Mouse (Mus musculus): ENCODE results near the gene E4f1. TPM values are rescaled to one million over a fixed set of nuclear protein-coding genes. Genes with fewer than 3 reads are reported as not detected.
"Not testable (repeated sequence)": the region's sequence is repeated elsewhere in the genome, so short reads cannot be mapped to it uniquely, and the experiment has no call there.

The E4f1 gene
- polyA plus RNA-seq, 2 experiments = 5.0 to 19.9 TPM

DNA sequence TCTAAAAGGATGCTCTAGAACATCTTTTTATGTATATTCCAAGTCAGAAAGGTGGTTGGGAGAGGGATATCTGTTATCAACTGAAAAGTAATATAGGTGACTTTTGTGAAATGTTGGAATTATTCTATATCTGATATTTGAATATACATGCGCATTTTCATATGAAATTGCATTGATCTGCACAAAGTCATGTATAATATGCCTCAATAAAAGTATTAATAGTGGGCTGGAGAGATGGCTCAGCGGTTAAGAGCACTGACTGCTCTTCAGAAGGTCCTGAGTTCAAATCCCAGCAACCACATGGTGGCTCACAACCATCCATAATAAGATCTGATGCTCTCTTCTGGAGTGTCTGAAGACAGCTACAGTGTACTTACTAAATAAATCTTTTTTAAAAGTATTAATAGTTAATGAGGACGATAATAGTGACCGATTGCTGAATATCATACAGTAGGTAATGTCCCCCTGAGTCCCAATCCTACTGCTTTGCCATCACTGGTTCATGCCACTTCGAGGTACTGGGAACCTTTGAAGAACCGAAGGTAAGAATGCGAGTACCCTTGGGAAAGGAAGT, 690 bp downstream of the E4f1 start:
- Histone ChIP-seq H3K27me3 (ENCODE audit: control insufficient read depth, insufficient read depth, low read length) (no peaks in the 10 kb centered on the region), H3K9ac (replicated peaks) (peak overlapping the region; percentile 81), H3K4me3 (ENCODE audit: insufficient read depth in 1 of 2, low read depth in 2 of 2, low read length in 2 of 2) (peak overlapping the region; percentile 93 to 94), H3K9me3 (ENCODE audit: control insufficient read depth, low read length) (no peaks in the 10 kb centered on the region), H3K4me2 (ENCODE audit: low read depth) (peak overlapping the region; percentile 78), H3K36me3 (replicated peaks; ENCODE audit: control insufficient read depth, insufficient read depth, low read depth) (peaks cover 3% of the 10 kb centered on the region), H3K27ac (peak overlapping the region; percentile 86), H3K4me1 (replicated peaks; ENCODE audit: control insufficient read depth in 2 of 2, insufficient read depth in 2 of 2, low read length in 1 of 2) (peaks cover 10 to 13% of the 10 kb centered on the region in 2 experiments)
- ATAC-seq (ENCODE audit: insufficient read depth) (no peak), DNase-seq (ENCODE audit: low read depth in 3 of 3, low spot score in 3 of 3) (no peak)
- TF ChIP-seq CTCF (IDR thresholded peaks at IDR 0.05; ENCODE audit: low read depth) (no peak), EP300 (IDR thresholded peaks at IDR 0.05; ENCODE audit: low read depth) (no peak)
- 15% methylated on average over 7 of the region's 7 CpGs for WGBS (ENCODE audit: insufficient replicate concordance)

- no peaks in the 10 kb centered on the region for H3K27me3 ChIP-seq (ENCODE audit: control insufficient read depth, insufficient read depth, low read length)
- H3K9me3 ChIP-seq (ENCODE audit: control insufficient read depth, low read length) = no peaks in the 10 kb centered on the region
- DNase-seq (ENCODE audit: low read depth in 3 of 3, low spot score in 3 of 3) = no peak
- peaks cover 10 to 13% of the 10 kb centered on the region in 2 experiments for H3K4me1 ChIP-seq (replicated peaks; ENCODE audit: control insufficient read depth in 2 of 2, insufficient read depth in 2 of 2, low read length in 1 of 2)
- WGBS (ENCODE audit: insufficient replicate concordance) = 84% methylated on average over 5 of the region's 5 CpGs
- TF ChIP-seq EP300 (IDR thresholded peaks at IDR 0.05; ENCODE audit: low read depth) (no peak), CTCF (IDR thresholded peaks at IDR 0.05; ENCODE audit: low read depth) (no peak)
- no peak overlapping the region for H3K9ac ChIP-seq (replicated peaks)
- H3K4me3 ChIP-seq (ENCODE audit: insufficient read depth in 1 of 2, low read depth in 2 of 2, low read length in 2 of 2) = no peak overlapping the region
- no peak overlapping the region for H3K4me2 ChIP-seq (ENCODE audit: low read depth)
- ATAC-seq (ENCODE audit: insufficient read depth) = no peak
- peaks cover 3% of the 10 kb centered on the region for H3K36me3 ChIP-seq (replicated peaks; ENCODE audit: control insufficient read depth, insufficient read depth, low read depth)
- no peak overlapping the region for H3K27ac ChIP-seq
These were observed 1.4 kb downstream of the E4f1 start for GRCm38 (mm10) chr17:24468636-24469246.

DNA sequence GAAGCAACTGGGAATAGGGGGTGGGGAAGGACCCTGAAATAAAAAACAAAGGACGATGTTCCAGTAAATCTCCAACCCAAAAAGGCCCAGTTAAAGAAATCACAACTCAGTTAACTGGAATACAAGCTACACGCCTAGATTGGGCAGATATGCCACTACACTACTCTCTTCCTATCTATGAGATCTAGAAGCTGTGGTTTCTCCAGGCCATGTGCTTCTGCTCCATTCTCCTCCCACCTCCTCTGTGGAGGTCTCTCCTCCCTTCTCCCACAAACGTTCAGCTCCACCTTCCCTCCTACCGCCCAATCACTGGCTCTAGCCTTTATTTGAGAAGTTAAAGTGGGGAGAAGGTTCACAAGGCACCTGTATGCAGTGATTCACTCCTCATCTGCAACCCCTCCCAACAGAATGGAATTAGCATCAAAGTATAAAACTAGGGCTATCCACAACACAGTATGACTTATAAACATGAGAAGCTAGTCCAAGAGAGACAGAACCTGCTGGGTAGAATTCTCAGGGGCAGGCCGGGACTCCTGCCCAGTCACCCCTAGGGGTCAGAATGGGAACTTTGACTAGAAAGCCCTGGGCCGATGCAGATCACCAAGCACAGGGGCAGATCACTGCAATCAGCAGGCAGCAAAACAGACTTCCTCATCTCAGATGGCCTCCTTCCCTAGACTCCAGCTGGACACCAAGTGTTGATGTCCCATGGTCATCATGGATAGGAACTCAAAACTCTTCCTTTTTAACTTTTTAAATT, 6.6 kb downstream of the E4f1 start:
- no peaks in the 10 kb centered on the region for H3K36me3 ChIP-seq (replicated peaks; ENCODE audit: control insufficient read depth, insufficient read depth, low read depth)
- no peak overlapping the region for H3K4me3 ChIP-seq (ENCODE audit: insufficient read depth in 1 of 2, low read depth in 2 of 2, low read length in 2 of 2)
- no peaks in the 10 kb centered on the region for H3K9me3 ChIP-seq (ENCODE audit: control insufficient read depth, low read length)
- H3K4me2 ChIP-seq (ENCODE audit: low read depth) = no peak overlapping the region
- TF ChIP-seq CTCF (IDR thresholded peaks at IDR 0.05; ENCODE audit: low read depth) = peak; percentile 40
- TF ChIP-seq EP300 (IDR thresholded peaks at IDR 0.05; ENCODE audit: low read depth) = no peak
- WGBS (ENCODE audit: insufficient replicate concordance) = 29% methylated on average over 6 of the region's 6 CpGs
- H3K27ac ChIP-seq = no peak overlapping the region
- H3K4me1 ChIP-seq (replicated peaks; ENCODE audit: control insufficient read depth in 2 of 2, insufficient read depth in 2 of 2, low read length in 1 of 2) = no peaks in the 10 kb centered on the region
- no peak for DNase-seq (ENCODE audit: low read depth in 3 of 3, low spot score in 3 of 3)
- ATAC-seq (ENCODE audit: insufficient read depth) = peak; percentile 35; the same call in 1 of the 2 replicates
- H3K27me3 ChIP-seq (ENCODE audit: control insufficient read depth, insufficient read depth, low read length) = no peaks in the 10 kb centered on the region
- H3K9ac ChIP-seq (replicated peaks) = no peak overlapping the region

GRCm38 (mm10) chr17:24462932-24463331, 7.2 kb downstream of the E4f1 start:
- H3K27me3 ChIP-seq (ENCODE audit: control insufficient read depth, insufficient read depth, low read length) = no peaks in the 10 kb centered on the region
- H3K36me3 ChIP-seq (replicated peaks; ENCODE audit: control insufficient read depth, insufficient read depth, low read depth) = no peaks in the 10 kb centered on the region
- no peak for DNase-seq (ENCODE audit: low read depth in 3 of 3, low spot score in 3 of 3)
- ATAC-seq (ENCODE audit: insufficient read depth) = no peak
- no peak overlapping the region for H3K27ac ChIP-seq
- no peaks in the 10 kb centered on the region for H3K9me3 ChIP-seq (ENCODE audit: control insufficient read depth, low read length)
- H3K9ac ChIP-seq (replicated peaks) = no peak overlapping the region
- WGBS (ENCODE audit: insufficient replicate concordance) = 71% methylated on average over 1 of the region's 1 CpGs
- H3K4me3 ChIP-seq (ENCODE audit: insufficient read depth in 1 of 2, low read depth in 2 of 2, low read length in 2 of 2) = no peak overlapping the region
- no peak overlapping the region for H3K4me2 ChIP-seq (ENCODE audit: low read depth)
- TF ChIP-seq EP300 (IDR thresholded peaks at IDR 0.05; ENCODE audit: low read depth) (no peak), CTCF (IDR thresholded peaks at IDR 0.05; ENCODE audit: low read depth) (no peak)
- no peaks in the 10 kb centered on the region for H3K4me1 ChIP-seq (replicated peaks; ENCODE audit: control insufficient read depth in 2 of 2, insufficient read depth in 2 of 2, low read length in 1 of 2)

DNA sequence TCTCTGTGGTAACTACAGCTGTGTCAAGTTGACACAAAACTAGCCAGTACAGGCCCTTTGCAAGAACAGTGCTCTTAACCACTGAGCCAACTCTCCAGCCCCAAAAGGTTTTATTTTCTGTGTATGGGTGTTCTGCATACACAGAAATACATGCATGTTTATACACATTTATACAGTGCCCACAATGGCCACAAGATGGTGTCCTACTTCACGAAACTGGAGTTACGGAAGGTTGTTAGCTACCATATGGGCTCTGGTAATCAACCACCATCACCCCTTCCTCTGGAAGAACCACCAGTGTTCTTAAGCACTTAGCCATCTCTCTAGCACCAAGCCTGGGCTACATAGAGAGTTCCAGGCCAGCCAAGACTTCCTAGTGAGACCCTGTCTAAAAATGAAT, 8.5 kb downstream of the E4f1 start:
- H3K27ac ChIP-seq = no peak overlapping the region
- no peak overlapping the region for H3K9ac ChIP-seq (replicated peaks)
- DNase-seq (ENCODE audit: low read depth in 3 of 3, low spot score in 3 of 3) (no peak), ATAC-seq (ENCODE audit: insufficient read depth) (no peak)
- WGBS (ENCODE audit: insufficient replicate concordance) = 39% methylated on average over 2 of the region's 2 CpGs
- H3K36me3 ChIP-seq (replicated peaks; ENCODE audit: control insufficient read depth, insufficient read depth, low read depth) = no peaks in the 10 kb centered on the region
- no peaks in the 10 kb centered on the region for H3K9me3 ChIP-seq (ENCODE audit: control insufficient read depth, low read length)
- H3K27me3 ChIP-seq (ENCODE audit: control insufficient read depth, insufficient read depth, low read length) = no peaks in the 10 kb centered on the region
- H3K4me2 ChIP-seq (ENCODE audit: low read depth) = no peak overlapping the region
- no peaks in the 10 kb centered on the region for H3K4me1 ChIP-seq (replicated peaks; ENCODE audit: control insufficient read depth in 2 of 2, insufficient read depth in 2 of 2, low read length in 1 of 2)
- no peak overlapping the region for H3K4me3 ChIP-seq (ENCODE audit: insufficient read depth in 1 of 2, low read depth in 2 of 2, low read length in 2 of 2)
- no peak for TF ChIP-seq EP300 (IDR thresholded peaks at IDR 0.05; ENCODE audit: low read depth)
- TF ChIP-seq CTCF (IDR thresholded peaks at IDR 0.05; ENCODE audit: low read depth) = peak; percentile 62

DNA sequence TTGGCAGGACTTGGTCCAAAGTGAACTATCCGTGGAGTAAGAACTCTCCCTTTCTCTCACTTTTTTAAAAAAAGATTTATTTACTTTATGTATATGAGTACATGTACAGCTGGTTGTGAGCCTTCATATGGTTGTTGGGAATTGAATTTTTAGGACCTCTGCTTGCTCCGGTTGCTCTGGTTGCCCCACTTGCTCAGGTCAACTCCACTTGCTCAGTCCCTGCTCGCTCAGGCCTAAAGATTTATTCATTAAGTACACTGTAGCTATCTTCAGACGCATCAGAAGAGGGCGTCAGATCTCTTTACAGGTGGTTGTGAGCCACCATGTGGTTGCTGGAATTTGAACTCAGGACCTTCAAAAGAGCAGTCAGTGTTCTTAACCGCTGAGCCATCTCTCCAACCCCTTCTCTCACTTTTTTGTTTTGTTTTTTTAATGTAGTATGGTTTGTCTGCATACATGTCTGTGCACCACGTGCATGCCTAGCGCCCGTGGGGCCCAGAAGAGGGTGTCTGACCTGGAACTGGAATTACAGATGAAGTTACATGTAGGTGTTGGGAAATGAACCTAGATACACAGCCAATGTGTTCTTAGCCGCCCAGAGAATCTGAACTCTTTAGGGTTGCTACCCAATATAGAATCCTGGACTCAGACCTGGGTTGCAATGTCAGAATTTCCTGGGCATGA, 14.4 kb downstream of the E4f1 start:
- peak overlapping the region; percentile 35; the same call in 1 of the 2 replicates for H3K9ac ChIP-seq (replicated peaks)
- H3K4me2 ChIP-seq (ENCODE audit: low read depth) = peak overlapping the region; percentile 66
- not testable (repeated sequence) for H3K9me3 ChIP-seq (ENCODE audit: control insufficient read depth, low read length); H3K27me3 ChIP-seq (ENCODE audit: control insufficient read depth, insufficient read depth, low read length); H3K36me3 ChIP-seq (replicated peaks; ENCODE audit: control insufficient read depth, insufficient read depth, low read depth); DNase-seq (ENCODE audit: low read depth in 3 of 3, low spot score in 3 of 3)
- H3K27ac ChIP-seq = peak overlapping the region; percentile 70
- H3K4me1 ChIP-seq (replicated peaks; ENCODE audit: control insufficient read depth in 2 of 2, insufficient read depth in 2 of 2, low read length in 1 of 2) = peaks cover 18 to 20% of the 10 kb centered on the region in 2 experiments
- WGBS (ENCODE audit: insufficient replicate concordance) = 40% methylated on average over 10 of the region's 10 CpGs
- peak; percentile 10 for ATAC-seq (ENCODE audit: insufficient read depth)
- H3K4me3 ChIP-seq (ENCODE audit: insufficient read depth in 1 of 2, low read depth in 2 of 2, low read length in 2 of 2) = peak overlapping the region; percentile 31 to 35; a peak in 3 of 4 replicates

Measured in liver, embryonic 14.5 days (tissue).